Mouse (Mus musculus) CD8-positive naive resting alpha-beta T cell, adult 57 days (primary cell): ENCODE measurements around the gene Snca. TPM values are rescaled to one million over a fixed set of nuclear protein-coding genes. Genes with fewer than 3 reads are reported as not detected.

Experiments used
- total RNA-seq: library from RNA; stranded (reverse); gene quantifications from one replicate; pipeline ENCODE4 v1.2.4, GENCODE M21; 2023

Gene Snca
- 5.8 TPM for total RNA-seq

GRCm38 (mm10) chr6:60829282-60829891 is at the start of gene Snca:
Snca (minus strand) TSS chr6:60829855.

Other genes starting within 250 kb of the Snca start
- 0.15 TPM for gene Mmrn1, start 95.1 kb upstream of the Snca start, total RNA-seq